Mouse (Mus musculus) lung, postnatal 0 days (tissue): ENCODE results near the gene 4930404N11Rik. TPM values are rescaled to one million over a fixed set of nuclear protein-coding genes. Genes with fewer than 3 reads are reported as not detected.

ENCODE experiments used
- ATAC-seq: fragments of 200-750 bp; cut with Nextera tagmentation; 2 replicates; pipeline ENCODE4 v1.8.0; 2017; ENCODE audit warnings: moderate library complexity
- DNase-seq: peaks from one replicate; pipeline ENCODE4 v3.0.0-alpha.2; 2016; ENCODE audit warnings: low spot score
- H3K27ac ChIP-seq: fragments of 300-500 bp; sonication (generic); 2 replicates; pipeline ENCODE4 v1.5.1; 2014; ENCODE audit warnings: antibody characterized with exemption, mild to moderate bottlenecking, low read length, mixed read lengths
- H3K27me3 ChIP-seq: fragments of 300-500 bp; sonication (generic); replicated peaks from 2 replicates; pipeline ENCODE4 v1.6.1; 2014; ENCODE audit warnings: low read length, mixed read lengths; ENCODE audit not compliant: insufficient read depth
- H3K36me3 ChIP-seq: fragments of 300-500 bp; sonication (generic); 2 replicates; pipeline ENCODE4 v1.6.1; 2014; ENCODE audit warnings: low read length, mixed read lengths; ENCODE audit not compliant: insufficient read depth
- H3K4me1 ChIP-seq: fragments of 300-500 bp; sonication (generic); 2 replicates; pipeline ENCODE4 v1.6.1; 2014; ENCODE audit warnings: antibody characterized with exemption, low read depth, low read length, mixed read lengths; ENCODE audit not compliant: insufficient read depth
- H3K4me2 ChIP-seq: fragments of 300-500 bp; sonication (generic); replicated peaks from 2 replicates; pipeline ENCODE4 v1.6.1; 2014; ENCODE audit warnings: low read depth, mild to moderate bottlenecking, low read length, moderate library complexity, mixed read lengths
- H3K4me3 ChIP-seq: fragments of 300-500 bp; sonication (generic); 2 replicates; pipeline ENCODE4 v1.5.1; 2014; ENCODE audit warnings: low read depth, low read length
- H3K9ac ChIP-seq: fragments of 300-500 bp; sonication (generic); replicated peaks from 2 replicates; pipeline ENCODE4 v1.6.1; 2014; ENCODE audit warnings: low read depth, mild to moderate bottlenecking
- H3K9me3 ChIP-seq: fragments of 300-500 bp; sonication (generic); 2 replicates; pipeline ENCODE4 v1.6.1; 2016; ENCODE audit warnings: low read length, mixed read lengths
- CTCF ChIP-seq: IDR thresholded peaks from 2 replicates; pipeline ENCODE4 v1.5.1; 2016; ENCODE audit warnings: antibody characterized with exemption, mild to moderate bottlenecking
- EP300 ChIP-seq: IDR thresholded peaks from 2 replicates; pipeline ENCODE4 v1.6.1; 2016; ENCODE audit warnings: antibody characterized with exemption, mild to moderate bottlenecking, control low read depth
- WGBS: fragments of 180-500 bp; shearing (Covaris S2); extraction: QIAGEN DNeasy Blood & Tissue Kit; methylation state at CpG from one replicate; pipeline ENCODE4 v1.1.7; 2014; 5-methylcytosine and 5-hydroxymethylcytosine counted together
- polyA plus RNA-seq: library from polyadenylated mRNA; unstranded; fragments of >200 nt; fragmentation: Nextera tagmentation; extraction: Ambion mirVana; gene quantifications from 2 replicates; pipeline ENCODE4 v1.2.1, GENCODE M21; 2015

4930404N11Rik gene
- polyA plus RNA-seq, 1 experiment from 2014 or later, result 5.4 TPM

- Histone ChIP-seq H3K4me2 (peak overlapping the region; percentile 99; the same call in 1 of the 2 replicates), H3K4me3 (peak overlapping the region; percentile 70; the same call in 1 of the 2 replicates), H3K27me3 (no peaks in the 10 kb centered on the region), H3K36me3 (no peaks in the 10 kb centered on the region), H3K9me3 (no peaks in the 10 kb centered on the region), H3K4me1 (peaks cover 20% of the 10 kb centered on the region), H3K27ac (peak overlapping the region; percentile 62), H3K9ac (no peak overlapping the region)
- no peak for TF ChIP-seq EP300
- no peak for TF ChIP-seq CTCF
- no peak for ATAC-seq
- 58% methylated on average over 1 of the region's 1 CpGs for WGBS
- peak; percentile 54 for DNase-seq
Observed at GRCm38 (mm10) chr10:81358841-81359240, 6.8 kb downstream of the 4930404N11Rik start.

GRCm38 (mm10) chr10:81358209-81358608 is 7.4 kb downstream of the 4930404N11Rik start:
- Histone ChIP-seq H3K27me3 (no peaks in the 10 kb centered on the region), H3K4me3 (peak overlapping the region; percentile 70), H3K27ac (peak overlapping the region; percentile 62), H3K9ac (peak overlapping the region; percentile 56), H3K36me3 (no peaks in the 10 kb centered on the region), H3K4me1 (peaks cover 14% of the 10 kb centered on the region), H3K4me2 (peak overlapping the region; percentile 99), H3K9me3 (no peaks in the 10 kb centered on the region)
- ATAC-seq (peak; percentile 8; the same call in 1 of the 2 replicates), DNase-seq (no peak)
- TF ChIP-seq EP300 (no peak), CTCF (no peak)
- WGBS, result 34% methylated on average over 4 of the region's 4 CpGs

- WGBS, result 4% methylated on average over 59 of the region's 79 CpGs
- DNase-seq (peak; percentile 95), ATAC-seq (peak; percentile 94)
Observed at GRCm38 (mm10) chr10:81356991-81357844, 8.4 kb downstream of the 4930404N11Rik start, which contains the start of gene Mfsd12. Gene Mfsd12 (plus strand): TSS chr10:81357491.

GRCm38 (mm10) chr10:81356352-81356990 is 9.1 kb downstream of the 4930404N11Rik start:
- TF ChIP-seq EP300 (no peak), CTCF (no peak)
- no peaks in the 10 kb centered on the region for H3K27me3 ChIP-seq
- WGBS, result 55% methylated on average over 12 of the region's 12 CpGs
- DNase-seq, result no peak
- H3K9ac ChIP-seq, result no peak overlapping the region
- no peaks in the 10 kb centered on the region for H3K36me3 ChIP-seq
- peak overlapping the region; percentile 70; the same call in 1 of the 2 replicates for H3K4me3 ChIP-seq
- no peak for ATAC-seq
- H3K9me3 ChIP-seq, result no peaks in the 10 kb centered on the region
- no peak overlapping the region for H3K27ac ChIP-seq
- H3K4me2 ChIP-seq, result peak overlapping the region; percentile 99
- peaks cover 14% of the 10 kb centered on the region for H3K4me1 ChIP-seq

More at GRCm38 (mm10) chr10:81356991-81357844, 8.4 kb downstream of the 4930404N11Rik start, which contains the start of gene Mfsd12:
- H3K9ac ChIP-seq, result peak within 1 kb of the TSS; percentile 56
- peak within 1 kb of the TSS; percentile 99 for H3K4me2 ChIP-seq
- no peaks in the 10 kb centered on the region for H3K27me3 ChIP-seq
- no peaks in the 10 kb centered on the region for H3K36me3 ChIP-seq
- H3K9me3 ChIP-seq, result no peaks in the 10 kb centered on the region
- peak within 1 kb of the TSS; percentile 70 for H3K4me3 ChIP-seq
- H3K27ac ChIP-seq, result peak within 1 kb of the TSS; percentile 62; the same call in 1 of the 2 replicates
- TF ChIP-seq CTCF (no peak), EP300 (no peak)
- H3K4me1 ChIP-seq, result peaks cover 14% of the 10 kb centered on the region

GRCm38 (mm10) chr10:81355533-81355932 is 10.1 kb downstream of the 4930404N11Rik start:
- WGBS, result 72% methylated on average over 4 of the region's 4 CpGs
- Histone ChIP-seq H3K4me1 (peaks cover 14% of the 10 kb centered on the region), H3K27me3 (no peaks in the 10 kb centered on the region), H3K36me3 (no peaks in the 10 kb centered on the region), H3K4me3 (no peak overlapping the region), H3K4me2 (no peak overlapping the region), H3K9ac (no peak overlapping the region), H3K9me3 (no peaks in the 10 kb centered on the region), H3K27ac (no peak overlapping the region)
- DNase-seq (no peak), ATAC-seq (no peak)
- TF ChIP-seq CTCF (no peak), EP300 (no peak)

GRCm38 (mm10) chr10:81354738-81355477 is 10.7 kb downstream of the 4930404N11Rik start:
- DNase-seq (no peak), ATAC-seq (no peak)
- H3K4me1 ChIP-seq, result peaks cover 14% of the 10 kb centered on the region
- no peaks in the 10 kb centered on the region for H3K27me3 ChIP-seq
- WGBS, result 64% methylated on average over 9 of the region's 9 CpGs
- H3K36me3 ChIP-seq, result no peaks in the 10 kb centered on the region
- no peak overlapping the region for H3K27ac ChIP-seq
- no peak overlapping the region for H3K9ac ChIP-seq
- H3K4me2 ChIP-seq, result no peak overlapping the region
- H3K4me3 ChIP-seq, result no peak overlapping the region
- TF ChIP-seq EP300 (no peak), CTCF (no peak)
- H3K9me3 ChIP-seq, result no peaks in the 10 kb centered on the region
